Mouse (Mus musculus): ENCODE data around the gene Cdc16. TPM values are rescaled to one million over a fixed set of nuclear protein-coding genes. Genes with fewer than 3 reads are reported as not detected.

The Cdc16 gene
- polyA plus RNA-seq (2014; fragmentation: Nextera tagmentation; extraction: Ambion mirVana) = 110 and 125 TPM in 2 replicates

DNA sequence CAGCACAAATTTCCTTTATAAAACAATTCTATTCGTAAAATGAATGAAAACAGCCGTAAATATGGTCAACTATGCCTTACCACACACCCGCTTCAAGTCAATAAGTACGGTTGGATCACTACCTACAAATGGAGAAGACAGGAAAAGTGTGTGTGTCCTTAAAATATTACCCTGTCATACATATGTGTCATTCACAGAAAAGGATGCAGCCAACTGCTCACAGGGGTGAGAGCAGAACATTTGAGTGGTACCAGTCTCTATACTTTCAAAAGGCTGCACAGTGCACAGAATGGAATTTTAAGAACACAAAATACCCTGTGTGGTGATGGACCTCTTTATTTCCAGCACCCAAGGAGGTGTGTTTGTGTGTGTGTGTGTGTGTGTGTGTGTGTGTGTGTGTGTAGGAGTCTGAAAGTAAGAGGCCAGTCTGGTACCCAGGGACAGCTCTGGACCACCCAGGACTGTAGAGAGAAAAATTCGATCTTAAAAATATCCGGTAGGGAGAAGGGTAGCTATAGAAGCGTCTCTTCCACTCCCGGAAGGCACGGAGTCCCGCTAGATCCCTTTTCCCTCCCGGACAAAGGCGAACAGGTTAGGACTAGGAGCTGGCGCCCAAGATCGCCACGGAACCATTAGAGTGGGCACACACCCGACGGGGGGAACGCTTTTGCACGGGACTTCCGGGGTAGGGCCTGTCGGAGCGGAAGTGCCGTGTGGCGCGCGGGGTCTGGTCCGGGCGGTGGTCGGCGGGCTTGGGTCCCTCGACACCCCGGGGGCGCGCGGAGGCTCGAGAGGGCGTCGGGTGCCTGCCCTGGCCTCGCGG is at the start of gene Cdc16:
Gene Cdc16 (plus strand): TSS at position 695 of the 823 bp plus-strand sequence.
- 8% methylated on average over 33 of the region's 40 CpGs for WGBS
- H3K27ac ChIP-seq (replicated peaks in 1 of 2; ENCODE audit: control insufficient read depth in 1 of 2, insufficient read depth in 1 of 2, low read depth in 2 of 2, low read length in 2 of 2) = peak within 1 kb of the TSS; percentile 66 to 88
- H3K27me3 ChIP-seq (ENCODE audit: control insufficient read depth, insufficient read depth, low read length) = no peaks in the 10 kb centered on the region
- peak within 1 kb of the TSS; percentile 95 for H3K9ac ChIP-seq (ENCODE audit: low read length)
- peak within 1 kb of the TSS; percentile 84 for H3K4me2 ChIP-seq (ENCODE audit: low read length)
- H3K9me3 ChIP-seq (ENCODE audit: control insufficient read depth, low read length) = no peaks in the 10 kb centered on the region
- peaks cover 23% of the 10 kb centered on the region for H3K36me3 ChIP-seq (ENCODE audit: control insufficient read depth, insufficient read depth, low read length)
- ATAC-seq (ENCODE audit: insufficient number of reproducible peaks, insufficient read depth, low FRiP score, low read depth) = peak; percentile 84
- H3K4me1 ChIP-seq (ENCODE audit: control insufficient read depth in 2 of 2, insufficient read depth in 2 of 2, low read length in 2 of 2) = peaks cover 2 to 17% of the 10 kb centered on the region in 2 experiments
- H3K4me3 ChIP-seq (ENCODE audit: control insufficient read depth in 1 of 2, insufficient read depth in 1 of 2, low read depth in 1 of 2, low read length in 2 of 2) = peak within 1 kb of the TSS; percentile 91 to 96

DNA sequence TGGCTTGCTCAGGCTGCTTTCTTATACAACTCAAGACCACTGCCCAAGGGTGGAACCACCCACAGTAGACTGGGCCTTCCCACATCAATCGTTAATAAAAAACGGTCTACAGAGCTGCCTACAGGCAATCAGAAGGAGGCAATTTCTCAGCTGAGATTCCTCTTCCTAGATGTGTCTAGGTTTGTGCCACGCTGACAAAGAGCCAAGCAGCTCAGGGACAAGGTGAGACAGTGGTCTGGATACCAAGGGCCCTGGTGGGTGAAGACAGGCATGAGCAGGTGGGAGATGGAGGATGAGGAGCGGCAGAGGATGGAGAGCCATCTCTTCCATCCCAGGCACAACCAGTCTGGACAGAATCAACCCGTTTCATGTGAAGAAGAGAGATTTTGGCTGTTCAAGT is 49.0 kb upstream of the Cdc16 start:
- H3K27ac ChIP-seq (replicated peaks in 1 of 2; ENCODE audit: control insufficient read depth in 1 of 2, insufficient read depth in 1 of 2, low read depth in 2 of 2, low read length in 2 of 2) = no peak overlapping the region
- H3K36me3 ChIP-seq (ENCODE audit: control insufficient read depth, insufficient read depth, low read length) = no peaks in the 10 kb centered on the region
- WGBS = 92% methylated on average over 5 of the region's 5 CpGs
- H3K4me2 ChIP-seq (ENCODE audit: low read length) = no peak overlapping the region
- no peak for ATAC-seq (ENCODE audit: insufficient number of reproducible peaks, insufficient read depth, low FRiP score, low read depth)
- no peaks in the 10 kb centered on the region for H3K27me3 ChIP-seq (ENCODE audit: control insufficient read depth, insufficient read depth, low read length)
- H3K9me3 ChIP-seq (ENCODE audit: control insufficient read depth, low read length) = no peaks in the 10 kb centered on the region
- no peak overlapping the region for H3K9ac ChIP-seq (ENCODE audit: low read length)
- no peak overlapping the region for H3K4me3 ChIP-seq (ENCODE audit: control insufficient read depth in 1 of 2, insufficient read depth in 1 of 2, low read depth in 1 of 2, low read length in 2 of 2)
- peaks cover 11 to 12% of the 10 kb centered on the region in 2 experiments; a peak in 2 of 4 replicates for H3K4me1 ChIP-seq (ENCODE audit: control insufficient read depth in 2 of 2, insufficient read depth in 2 of 2, low read length in 2 of 2)

DNA sequence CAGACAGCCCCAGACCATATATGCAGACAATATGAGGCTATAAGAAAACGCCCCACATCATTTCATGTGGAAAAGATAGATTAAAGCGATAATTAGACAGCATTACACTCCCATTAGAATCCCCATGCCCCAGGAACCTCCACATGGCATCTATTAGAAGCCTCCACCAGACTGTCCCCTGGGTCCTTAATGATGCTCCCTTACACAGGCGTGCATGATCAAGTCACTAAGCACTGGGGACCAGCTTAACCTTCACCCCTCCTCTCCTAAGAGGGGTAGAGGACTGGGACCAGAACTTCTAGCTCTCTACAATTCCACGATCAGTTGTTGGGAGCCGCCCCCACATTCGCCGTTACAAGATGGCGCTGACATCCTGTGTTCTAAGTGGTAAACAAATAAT is 38.5 kb upstream of the Cdc16 start:
- Histone ChIP-seq H3K9ac (ENCODE audit: low read length) (no peak overlapping the region), H3K27ac (replicated peaks in 1 of 2; ENCODE audit: control insufficient read depth in 1 of 2, insufficient read depth in 1 of 2, low read depth in 2 of 2, low read length in 2 of 2) (no peak overlapping the region), H3K4me1 (ENCODE audit: control insufficient read depth in 2 of 2, insufficient read depth in 2 of 2, low read length in 2 of 2) (no peaks in the 10 kb centered on the region), H3K9me3 (ENCODE audit: control insufficient read depth, low read length) (no peaks in the 10 kb centered on the region), H3K4me2 (ENCODE audit: low read length) (no peak overlapping the region), H3K27me3 (ENCODE audit: control insufficient read depth, insufficient read depth, low read length) (no peaks in the 10 kb centered on the region), H3K36me3 (ENCODE audit: control insufficient read depth, insufficient read depth, low read length) (no peaks in the 10 kb centered on the region), H3K4me3 (ENCODE audit: control insufficient read depth in 1 of 2, insufficient read depth in 1 of 2, low read depth in 1 of 2, low read length in 2 of 2) (no peak overlapping the region)
- no peak for ATAC-seq (ENCODE audit: insufficient number of reproducible peaks, insufficient read depth, low FRiP score, low read depth)
- WGBS = 83% methylated on average over 8 of the region's 8 CpGs

DNA sequence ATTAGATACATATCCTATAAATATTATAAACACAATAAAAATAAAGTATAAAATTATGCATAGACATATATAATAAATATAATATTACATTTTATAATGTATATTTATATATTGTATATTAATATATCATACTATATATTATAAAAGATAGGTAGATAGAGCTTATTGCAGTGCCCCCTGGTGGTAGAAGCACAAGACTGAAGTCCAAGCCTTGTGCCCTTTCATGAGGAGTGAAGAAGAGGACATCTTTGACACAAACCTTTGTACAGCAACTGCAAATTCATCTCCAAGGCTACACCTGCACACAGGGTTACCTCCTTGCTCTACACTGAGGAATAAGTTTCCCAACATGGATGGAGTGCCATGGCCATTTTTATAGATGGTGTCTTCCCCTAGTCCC is 31.8 kb upstream of the Cdc16 start:
- Histone ChIP-seq H3K27ac (replicated peaks in 1 of 2; ENCODE audit: control insufficient read depth in 1 of 2, insufficient read depth in 1 of 2, low read depth in 2 of 2, low read length in 2 of 2) (no peak overlapping the region), H3K4me3 (ENCODE audit: control insufficient read depth in 1 of 2, insufficient read depth in 1 of 2, low read depth in 1 of 2, low read length in 2 of 2) (no peak overlapping the region), H3K4me2 (ENCODE audit: low read length) (no peak overlapping the region), H3K4me1 (ENCODE audit: control insufficient read depth in 2 of 2, insufficient read depth in 2 of 2, low read length in 2 of 2) (no peaks in the 10 kb centered on the region), H3K27me3 (ENCODE audit: control insufficient read depth, insufficient read depth, low read length) (no peaks in the 10 kb centered on the region), H3K36me3 (ENCODE audit: control insufficient read depth, insufficient read depth, low read length) (no peaks in the 10 kb centered on the region), H3K9me3 (ENCODE audit: control insufficient read depth, low read length) (no peaks in the 10 kb centered on the region), H3K9ac (ENCODE audit: low read length) (no peak overlapping the region)
- no peak for ATAC-seq (ENCODE audit: insufficient number of reproducible peaks, insufficient read depth, low FRiP score, low read depth)

DNA sequence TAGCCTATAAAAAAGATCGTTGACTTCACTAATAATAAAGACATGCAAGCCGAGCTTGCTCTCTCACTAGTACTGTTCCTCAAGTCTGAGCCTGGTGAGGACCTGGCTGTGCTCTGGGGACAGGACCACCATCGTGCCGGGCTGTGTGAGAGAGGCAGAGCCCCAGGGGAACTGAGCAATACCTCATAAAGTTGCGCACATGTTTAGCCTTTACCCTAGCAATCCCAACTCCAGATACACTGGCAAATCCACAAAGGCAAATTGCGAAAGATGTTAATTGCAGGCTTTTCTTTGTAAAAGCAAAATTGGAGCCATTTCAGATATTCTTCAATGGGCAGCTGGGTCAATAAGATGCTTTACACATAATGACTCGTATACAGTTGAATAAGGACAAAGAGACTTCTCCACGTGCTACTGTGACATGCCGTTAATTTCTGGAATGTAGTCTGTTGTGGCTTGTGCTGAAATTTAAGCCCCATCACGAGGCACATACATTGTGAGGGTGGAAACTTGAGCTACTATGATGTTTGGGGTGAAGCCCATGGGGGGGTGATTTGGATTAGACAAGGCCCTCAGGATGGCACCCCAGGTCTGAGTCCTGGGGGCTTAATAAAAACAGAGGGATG is 29.9 kb upstream of the Cdc16 start:
- no peak overlapping the region for H3K4me2 ChIP-seq (ENCODE audit: low read length)
- no peak overlapping the region for H3K27ac ChIP-seq (replicated peaks in 1 of 2; ENCODE audit: control insufficient read depth in 1 of 2, insufficient read depth in 1 of 2, low read depth in 2 of 2, low read length in 2 of 2)
- ATAC-seq (ENCODE audit: insufficient number of reproducible peaks, insufficient read depth, low FRiP score, low read depth) = no peak
- no peaks in the 10 kb centered on the region for H3K9me3 ChIP-seq (ENCODE audit: control insufficient read depth, low read length)
- no peaks in the 10 kb centered on the region for H3K36me3 ChIP-seq (ENCODE audit: control insufficient read depth, insufficient read depth, low read length)
- no peaks in the 10 kb centered on the region for H3K4me1 ChIP-seq (ENCODE audit: control insufficient read depth in 2 of 2, insufficient read depth in 2 of 2, low read length in 2 of 2)
- H3K4me3 ChIP-seq (ENCODE audit: control insufficient read depth in 1 of 2, insufficient read depth in 1 of 2, low read depth in 1 of 2, low read length in 2 of 2) = no peak overlapping the region
- H3K9ac ChIP-seq (ENCODE audit: low read length) = no peak overlapping the region
- no peaks in the 10 kb centered on the region for H3K27me3 ChIP-seq (ENCODE audit: control insufficient read depth, insufficient read depth, low read length)
- WGBS = 69% methylated on average over 10 of the region's 10 CpGs

DNA sequence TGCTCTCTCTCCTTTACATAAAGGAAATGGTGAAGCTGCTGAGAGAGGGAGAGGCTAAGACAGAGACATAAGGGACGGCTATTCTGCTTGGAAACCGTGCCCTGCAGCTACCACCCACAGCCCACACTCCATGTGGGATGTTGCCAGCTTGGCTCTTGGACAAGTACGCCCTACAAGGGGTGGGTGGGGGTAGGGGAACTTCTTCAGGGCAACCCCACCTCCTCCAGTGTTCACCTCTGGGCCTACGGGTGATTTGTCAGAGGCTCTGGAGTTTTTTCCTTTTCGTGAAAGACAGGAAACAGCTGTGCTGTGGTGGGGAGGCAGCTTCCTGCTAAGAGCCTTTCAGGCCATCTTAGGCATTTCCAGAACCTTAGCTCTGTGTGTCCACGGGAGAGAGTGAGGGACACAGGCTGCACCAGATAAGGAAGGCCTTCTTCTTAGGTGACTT is 17.1 kb upstream of the Cdc16 start:
- H3K27ac ChIP-seq (replicated peaks in 1 of 2; ENCODE audit: control insufficient read depth in 1 of 2, insufficient read depth in 1 of 2, low read depth in 2 of 2, low read length in 2 of 2) = peak overlapping the region; percentile 73 to 83
- no peaks in the 10 kb centered on the region for H3K27me3 ChIP-seq (ENCODE audit: control insufficient read depth, insufficient read depth, low read length)
- H3K9me3 ChIP-seq (ENCODE audit: control insufficient read depth, low read length) = no peaks in the 10 kb centered on the region
- H3K36me3 ChIP-seq (ENCODE audit: control insufficient read depth, insufficient read depth, low read length) = no peaks in the 10 kb centered on the region
- WGBS = 28% methylated on average over 6 of the region's 6 CpGs
- ATAC-seq (ENCODE audit: insufficient number of reproducible peaks, insufficient read depth, low FRiP score, low read depth) = peak; percentile 73
- no peak overlapping the region for H3K4me2 ChIP-seq (ENCODE audit: low read length)
- no peak overlapping the region for H3K4me3 ChIP-seq (ENCODE audit: control insufficient read depth in 1 of 2, insufficient read depth in 1 of 2, low read depth in 1 of 2, low read length in 2 of 2)
- H3K9ac ChIP-seq (ENCODE audit: low read length) = no peak overlapping the region
- H3K4me1 ChIP-seq (ENCODE audit: control insufficient read depth in 2 of 2, insufficient read depth in 2 of 2, low read length in 2 of 2) = no peaks in the 10 kb centered on the region

DNA sequence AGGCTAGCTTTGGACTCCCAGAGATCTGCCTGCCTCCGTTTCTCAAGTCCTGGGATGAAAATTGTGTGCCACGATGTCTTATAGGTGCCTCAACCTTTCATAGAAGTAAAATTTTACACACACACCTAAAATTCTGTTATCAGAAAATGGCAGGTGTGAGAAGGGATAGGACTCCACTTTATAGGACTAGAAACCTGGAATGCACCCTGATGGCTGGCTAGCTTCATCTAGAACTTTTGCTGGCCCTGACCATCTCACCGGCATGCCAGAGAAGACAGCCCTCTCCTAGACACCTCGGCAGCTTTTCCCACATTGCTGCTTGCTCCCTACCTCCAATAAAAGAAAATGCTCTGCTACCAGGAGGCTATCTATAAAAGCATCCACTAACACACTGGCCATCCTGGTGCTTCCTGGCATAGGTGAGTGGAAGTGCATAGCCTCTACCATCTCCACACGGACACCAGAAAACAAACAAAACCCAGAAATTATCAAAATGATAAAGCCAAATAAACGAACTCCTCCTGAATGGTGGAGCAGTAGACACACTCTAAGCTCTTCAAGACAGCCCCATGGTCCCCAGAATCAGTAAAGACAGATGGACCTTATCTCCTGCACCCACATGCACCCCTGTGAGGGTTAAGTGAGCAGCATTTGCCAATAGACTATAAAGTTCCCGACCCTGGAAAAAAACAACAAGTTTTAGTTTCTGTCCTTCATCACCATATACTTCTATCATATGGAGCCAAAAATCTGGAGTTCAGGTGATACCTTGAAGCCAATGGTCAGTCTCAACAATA is 16.5 kb upstream of the Cdc16 start:
- Histone ChIP-seq H3K36me3 (ENCODE audit: control insufficient read depth, insufficient read depth, low read length) (no peaks in the 10 kb centered on the region), H3K4me2 (ENCODE audit: low read length) (no peak overlapping the region), H3K27ac (replicated peaks in 1 of 2; ENCODE audit: control insufficient read depth in 1 of 2, insufficient read depth in 1 of 2, low read depth in 2 of 2, low read length in 2 of 2) (peak overlapping the region; percentile 67 to 83), H3K27me3 (ENCODE audit: control insufficient read depth, insufficient read depth, low read length) (no peaks in the 10 kb centered on the region), H3K9me3 (ENCODE audit: control insufficient read depth, low read length) (no peaks in the 10 kb centered on the region), H3K4me3 (ENCODE audit: control insufficient read depth in 1 of 2, insufficient read depth in 1 of 2, low read depth in 1 of 2, low read length in 2 of 2) (no peak overlapping the region), H3K4me1 (ENCODE audit: control insufficient read depth in 2 of 2, insufficient read depth in 2 of 2, low read length in 2 of 2) (no peaks in the 10 kb centered on the region), H3K9ac (ENCODE audit: low read length) (no peak overlapping the region)
- 65% methylated on average over 7 of the region's 7 CpGs for WGBS
- ATAC-seq (ENCODE audit: insufficient number of reproducible peaks, insufficient read depth, low FRiP score, low read depth) = no peak

All from heart, embryonic 14.5 days (tissue).